Mouse (Mus musculus) bone marrow, adult 2 months (tissue): ENCODE data around the gene Gm9745.

ENCODE experiments used
- CTCF ChIP-seq: fragments of 200-500 bp; IDR thresholded peaks from 2 replicates; pipeline ENCODE4 v1.5.1; 2011; ENCODE audit warnings: low read length, control low read depth; ENCODE audit not compliant: control insufficient read depth, insufficient read depth
- POLR2A ChIP-seq: fragments of 200-500 bp; IDR thresholded peaks from 2 replicates; pipeline ENCODE4 v1.6.1; 2011; ENCODE audit warnings: low read depth, mild to moderate bottlenecking, control low read depth, low read length, borderline replicate concordance; ENCODE audit not compliant: control insufficient read depth

GRCm38 (mm10) chr13:8972369-8972768, 24.3 kb upstream of the Gm9745 start:
- TF ChIP-seq CTCF (no peak), POLR2A (no peak)
